Mouse (Mus musculus) bone marrow, adult 2 months (tissue): ENCODE measurements around the gene Ccdc92.

Experiments used
- CTCF ChIP-seq: fragments of 200-500 bp; IDR thresholded peaks from 2 replicates; pipeline ENCODE4 v1.5.1; 2011; ENCODE audit warnings: low read length, control low read depth; ENCODE audit not compliant: control insufficient read depth, insufficient read depth
- POLR2A ChIP-seq: fragments of 200-500 bp; IDR thresholded peaks from 2 replicates; pipeline ENCODE4 v1.6.1; 2011; ENCODE audit warnings: low read depth, mild to moderate bottlenecking, control low read depth, low read length, borderline replicate concordance; ENCODE audit not compliant: control insufficient read depth

DNA sequence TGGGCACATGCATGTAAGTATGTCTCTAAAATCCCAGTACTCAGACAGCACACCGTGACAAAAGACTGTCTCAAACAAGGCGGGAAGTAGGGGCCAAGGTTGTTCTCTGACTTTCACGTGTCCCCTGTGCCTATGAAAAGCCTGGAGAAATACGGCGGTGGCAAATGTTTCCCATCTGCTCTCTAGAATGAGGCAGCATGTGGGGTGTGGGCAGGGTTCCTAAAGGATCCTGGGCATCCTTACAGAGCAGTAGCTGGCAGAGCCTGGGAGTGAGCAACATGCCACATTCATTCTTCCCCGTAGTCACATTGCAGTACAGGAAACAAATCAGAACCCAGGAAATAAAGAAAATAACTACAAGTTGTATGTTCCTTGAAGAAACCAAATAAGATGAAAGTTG, 21.7 kb upstream of the Ccdc92 start:
- TF ChIP-seq CTCF (no peak), POLR2A (no peak)
